Mouse (Mus musculus) liver, postnatal 0 days (tissue): ENCODE measurements at regions not wholly inside any gene's neighbourhood (a gene's known extent, or its start where the extent isn't known, plus 50 kb on each side); places are given as distances from the start of the nearest gene placed in this dataset.

Experiments used
- CTCF ChIP-seq: sonication (generic); IDR thresholded peaks from 2 replicates; pipeline ENCODE4 v1.5.1; 2016; ENCODE audit warnings: antibody characterized with exemption, low read depth
- EP300 ChIP-seq: IDR thresholded peaks from 2 replicates; pipeline ENCODE4 v1.6.1; 2016; ENCODE audit warnings: antibody characterized with exemption, low read depth, mild to moderate bottlenecking

GRCm38 (mm10) chr4:89505368-89505819, 173.8 kb upstream of the Dmrta1 start:
- no peak for TF ChIP-seq EP300
- no peak for TF ChIP-seq CTCF
